ENCODE assay signal across 9 mouse cellular contexts in genomic region chr4:48029652-48030051, GRCm38 (mm10). TPM values are rescaled to one million over a fixed set of nuclear protein-coding genes. Genes with fewer than 3 reads are reported as not detected.
A peak's percentile ranks its signal among the peaks of the same experiment; 100 is the strongest.
DNase-seq lines count a peak whose midpoint lies in the region; TF ChIP-seq lines count a peak whose summit lies in the region.
"Had no signal": no experiment of that assay in that cellular context is flagged by ENCODE, and none has a peak within 500 bp of the region (broad histone marks: within the 10 kb centered on the region; RNA-seq: fewer than 3 reads in every experiment).

No protein-coding gene starts in this region.

- no peaks in the 10 kb centered on the region for H3K9me3 ChIP-seq in heart, embryonic 10.5 days

- intact Hi-C loops in heart, adult 2 months (cut with DNase I), result loop anchor here (5.0 kb wide), 1 partner anchor 98 kb away; no protein-coding TSS in a partner anchor

- TF ChIP-seq POLR2A in heart, adult 2 months (IDR thresholded peaks at IDR 0.05; ENCODE audit: insufficient read depth, low read depth, low read length), result no peak
- TF ChIP-seq POLR2A in thymus, adult 2 months (IDR thresholded peaks at IDR 0.05; ENCODE audit: control insufficient read depth, extremely low read depth, insufficient read depth, low read length, poor library complexity), result no peak

- no peaks in the 10 kb centered on the region for H3K36me3 ChIP-seq in heart, adult 2 months (ENCODE audit: control insufficient read depth, insufficient read depth, low read length)
- peaks cover 2% of the 10 kb centered on the region; the same call in 1 of the 2 replicates for H3K36me3 ChIP-seq in heart, embryonic 10.5 days
- H3K36me3 ChIP-seq in thymus, adult 2 months (ENCODE audit: control insufficient read depth, insufficient read depth, low read length), result no peaks in the 10 kb centered on the region
- H3K36me3 ChIP-seq in splenic B cell, adult 2 months (ENCODE audit: control insufficient read depth, insufficient read depth, low read length, poor library complexity, severe bottlenecking), result no peaks in the 10 kb centered on the region

- H3K4me1 ChIP-seq in heart, adult 2 months (ENCODE audit: control insufficient read depth, insufficient read depth, low read length), result no peaks in the 10 kb centered on the region
- no peaks in the 10 kb centered on the region for H3K4me1 ChIP-seq in heart, embryonic 10.5 days
- H3K4me1 ChIP-seq in thymus, adult 2 months (replicated peaks; ENCODE audit: control insufficient read depth, insufficient read depth, low read length), result peaks cover 5% of the 10 kb centered on the region

- DNase-seq in heart, adult 2 months, result no peak
- no peak for DNase-seq in heart, embryonic 10.5 days (ENCODE audit: low spot score)
- DNase-seq in thymus, adult 2 months, result no peak
- DNase-seq in thymus, adult 18-20 months, result no peak
- DNase-seq in embryo, embryonic 11 days, result peak; percentile 37
- peak; percentile 69 for DNase-seq in splenic B cell, adult 2 months (ENCODE audit: low read depth, low spot score)
- DNase-seq in gastrocnemius, postnatal 25 days, result no peak
- DNase-seq in heart, adult 8-10 months (ENCODE audit: low spot score), result no peak

- peak; percentile 69 for TF ChIP-seq CTCF in heart, adult 2 months (IDR thresholded peaks at IDR 0.05)
- TF ChIP-seq CTCF in thymus, adult 2 months (IDR thresholded peaks at IDR 0.05; ENCODE audit: borderline replicate concordance, control insufficient read depth, extremely low read depth, insufficient read depth, low read length, poor library complexity), result peak; percentile 58; the same call in 1 of the 2 replicates

- H3K79me2 ChIP-seq in heart, adult 2 months (replicated peaks; ENCODE audit: control insufficient read depth, insufficient read depth, low read length), result no peaks in the 10 kb centered on the region

- no peak overlapping the region for H3K27ac ChIP-seq in heart, adult 2 months
- no peak overlapping the region for H3K27ac ChIP-seq in heart, embryonic 10.5 days
- no peak overlapping the region for H3K27ac ChIP-seq in thymus, adult 2 months (ENCODE audit: control insufficient read depth, insufficient read depth, low read length)

- H3K27me3 ChIP-seq in heart, adult 2 months (ENCODE audit: control insufficient read depth, insufficient read depth, low read length), result no peaks in the 10 kb centered on the region
- H3K27me3 ChIP-seq in heart, embryonic 10.5 days (ENCODE audit: insufficient read depth, poor library complexity, severe bottlenecking), result no peaks in the 10 kb centered on the region
- no peaks in the 10 kb centered on the region for H3K27me3 ChIP-seq in thymus, adult 2 months (ENCODE audit: control insufficient read depth, insufficient read depth, low read length)
- no peaks in the 10 kb centered on the region for H3K27me3 ChIP-seq in splenic B cell, adult 2 months (ENCODE audit: control insufficient read depth, insufficient read depth, low read length, poor library complexity, severe bottlenecking)

- TF ChIP-seq EP300 in heart, adult 2 months (IDR thresholded peaks at IDR 0.05; ENCODE audit: insufficient read depth, low read depth, low read length), result no peak

- no peak overlapping the region for H3K9ac ChIP-seq in heart, adult 2 months (ENCODE audit: low read depth, low read length)

- H3K4me3 ChIP-seq in heart, adult 2 months, result no peak overlapping the region
- H3K4me3 ChIP-seq in heart, embryonic 10.5 days, result no peak overlapping the region
- H3K4me3 ChIP-seq in thymus, adult 2 months (ENCODE audit: control insufficient read depth, insufficient read depth, low read length), result no peak overlapping the region
- H3K4me3 ChIP-seq: myocyte had no signal

- WGBS in heart, adult 2 months, result 77% methylated on average over 24 of the region's 24 CpGs
- WGBS in heart, embryonic 10.5 days, result 69% methylated on average over 24 of the region's 24 CpGs
- WGBS in thymus, adult 2 months, result 93% methylated on average over 24 of the region's 24 CpGs

RNA-seq across cellular contexts. Expression of gene Nr4a3, which starts 15.3 kb away (rescaled TPM):
- total RNA-seq in heart, adult 2 months (2021), result 1 to 10 TPM; 5.3 to 6.7 TPM
- 0.73 and 1.7 TPM in 2 replicates for polyA plus RNA-seq in heart, adult 2 months (2012; rRNA removed)
- 0.09 and 0.12 TPM in 2 replicates for polyA plus RNA-seq in heart, embryonic 10.5 days (2016; fragmentation: Nextera tagmentation; extraction: Ambion mirVana)
- 39.7 and 46.1 TPM in 2 replicates for polyA plus RNA-seq in thymus, adult 2 months (2012; rRNA removed)
- total RNA-seq in gastrocnemius, postnatal 25 days (2021), result 10 to 100 TPM in 1 of 2 experiments, 1 to 10 TPM in 1; 6.1 to 11.0 TPM
- 1 to 10 TPM; 1.5 to 4.7 (median 2.9) TPM for total RNA-seq in heart, adult 8-10 months (2022)

Comparison
In these comparisons a context has a peak if more than half of its experiments do, and no peak if none do; other contexts are left out.
1. DNase-seq: peak in embryo, embryonic 11 days (single experiment) and splenic B cell, adult 2 months (single experiment); none in heart, adult 2 months (0 of 2), heart, embryonic 10.5 days (single experiment), thymus, adult 2 months (single experiment), thymus, adult 18-20 months (0 of 2), gastrocnemius, postnatal 25 days (single experiment) and heart, adult 8-10 months (single experiment).